Mouse (Mus musculus) cerebellum, postnatal 36 days (tissue): ENCODE measurements at regions not wholly inside any gene's neighbourhood (a gene's known extent, or its start where the extent isn't known, plus 50 kb on each side); places are given as distances from the start of the nearest gene placed in this dataset.
"Not testable (repeated sequence)": the region's sequence is repeated elsewhere in the genome, so short reads cannot be mapped to it uniquely, and the experiment has no call there.

ENCODE experiments used
- DNase-seq, 2 experiments: peaks; one replicate each; pipeline ENCODE4 v3.0.0; 2021 to 2022; ENCODE audit warnings: mixed read lengths in 2 of 2

DNA sequence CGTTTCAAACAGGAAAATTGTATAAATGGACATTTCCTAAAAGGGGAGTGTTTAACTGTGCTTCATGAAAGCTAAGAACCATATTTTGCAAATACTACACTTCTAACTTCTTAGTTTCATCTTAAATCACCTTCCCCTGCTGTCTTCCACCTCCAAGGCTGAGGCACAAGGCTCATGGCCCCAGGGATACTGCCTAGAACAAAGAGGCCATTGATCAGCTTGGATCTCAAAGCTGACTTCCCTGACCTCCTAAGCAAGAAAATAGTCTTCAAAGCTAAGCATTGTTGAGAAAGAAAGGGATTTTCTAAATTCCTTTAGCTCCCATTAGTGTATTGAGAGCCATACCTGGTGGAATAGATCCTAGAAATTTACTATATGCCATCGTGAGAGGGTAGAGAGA, 501.6 kb downstream of the Bnc2 start:
- no peak for DNase-seq

GRCm38 (mm10) chr4:84176457-84176856, 498.6 kb downstream of the Bnc2 start:
- DNase-seq: not testable (repeated sequence)

DNA sequence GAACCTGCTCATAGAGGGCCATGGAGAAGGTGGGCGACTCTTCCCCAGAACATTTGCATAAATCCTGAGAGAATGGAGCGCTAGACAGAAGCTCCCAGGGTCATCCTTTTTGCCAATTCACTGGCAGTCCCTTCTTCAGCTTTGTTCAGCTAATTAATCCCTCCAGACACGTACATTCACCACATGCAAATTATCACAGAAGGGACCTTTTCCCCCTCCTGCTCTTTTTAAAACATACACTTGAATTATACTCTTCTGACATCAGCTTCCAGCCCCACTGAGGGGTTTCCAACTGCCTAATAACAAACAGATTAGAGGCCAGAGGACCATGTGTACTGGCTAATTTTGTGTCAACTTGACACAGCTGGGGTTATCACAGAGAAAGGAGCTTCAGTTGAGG, 497.2 kb downstream of the Bnc2 start:
- no peak for DNase-seq

DNA sequence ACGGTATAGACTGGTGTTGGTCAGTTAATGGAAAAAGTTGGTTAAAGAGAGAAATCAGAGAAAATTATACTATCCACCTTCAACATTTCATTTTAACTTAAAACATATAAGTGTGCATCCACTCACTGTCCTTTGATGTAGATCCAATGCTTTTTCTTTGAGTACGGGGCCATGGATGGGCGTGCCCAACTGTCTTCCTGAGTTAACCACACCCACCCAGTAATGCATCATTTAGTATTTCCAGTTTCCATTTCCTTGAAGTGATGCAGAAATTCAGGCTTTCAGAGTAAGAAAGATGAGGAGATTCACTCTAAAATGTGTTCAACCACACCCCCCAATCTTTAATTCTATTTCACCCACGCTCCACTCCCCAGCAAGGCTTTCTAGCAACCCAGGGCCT, 490.6 kb downstream of the Bnc2 start:
- no peak for DNase-seq

DNA sequence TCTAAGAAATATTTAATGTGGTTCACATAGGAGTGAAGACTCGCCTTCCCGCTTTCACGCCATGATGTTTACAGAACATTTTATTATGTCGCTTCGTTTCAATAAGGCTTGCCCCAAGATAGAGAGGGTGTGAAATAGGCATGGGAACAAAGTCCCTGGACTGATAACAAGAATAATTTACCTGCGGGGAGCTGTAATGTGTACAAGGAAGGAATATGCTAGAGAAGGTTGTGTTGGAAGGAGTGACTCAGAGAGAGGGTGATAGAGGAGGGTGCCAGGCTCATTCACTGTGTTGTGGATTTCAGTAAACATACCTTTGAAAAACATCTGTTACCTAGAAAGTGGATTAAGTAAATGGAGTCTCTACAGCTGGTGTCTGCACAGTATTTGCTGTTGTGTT, 490.2 kb downstream of the Bnc2 start:
- DNase-seq: no peak

DNA sequence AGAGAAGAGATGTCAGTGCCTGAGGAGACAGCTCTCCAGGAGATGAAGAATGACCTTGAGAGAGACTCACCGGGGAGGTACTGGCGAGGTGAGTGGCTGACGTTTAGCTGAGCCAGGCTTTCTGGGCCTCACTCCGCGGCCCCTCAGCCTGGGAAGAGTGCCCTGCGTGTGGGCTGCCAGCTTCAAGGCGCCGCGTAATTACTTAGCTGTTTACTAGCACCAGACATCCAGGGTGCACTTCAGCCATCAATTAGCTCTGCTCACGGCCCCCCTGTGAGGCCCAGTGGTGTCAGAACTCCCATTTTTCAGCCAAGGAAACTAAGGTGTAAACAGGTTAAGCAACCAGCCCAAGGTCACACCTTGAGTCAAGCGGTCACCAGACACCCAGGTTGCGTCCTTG, 485.8 kb downstream of the Bnc2 start:
- DNase-seq: no peak

GRCm38 (mm10) chr4:84191303-84191702, 483.8 kb downstream of the Bnc2 start:
- DNase-seq: no peak

GRCm38 (mm10) chr4:84192301-84192700, 482.8 kb downstream of the Bnc2 start:
- DNase-seq: no peak

DNA sequence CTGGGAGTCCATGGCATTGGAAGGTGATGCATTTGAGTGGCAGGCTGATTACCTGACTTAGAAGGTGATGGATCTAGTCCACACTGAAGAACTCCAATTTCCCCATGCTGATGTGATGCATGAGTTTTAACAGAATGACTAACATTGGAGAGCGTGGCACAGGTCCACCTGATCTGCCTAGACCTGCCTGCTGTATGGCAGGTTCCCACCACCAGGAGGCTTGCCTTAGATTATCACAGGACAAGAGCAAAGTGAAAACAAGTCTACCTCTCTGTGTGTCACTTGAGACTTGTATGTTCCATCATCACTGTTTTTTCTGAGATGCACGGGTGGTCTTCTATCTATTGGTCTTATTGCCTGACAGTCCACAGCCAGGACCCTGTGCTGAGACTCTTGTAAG, 478.3 kb downstream of the Bnc2 start:
- DNase-seq: no peak

DNA sequence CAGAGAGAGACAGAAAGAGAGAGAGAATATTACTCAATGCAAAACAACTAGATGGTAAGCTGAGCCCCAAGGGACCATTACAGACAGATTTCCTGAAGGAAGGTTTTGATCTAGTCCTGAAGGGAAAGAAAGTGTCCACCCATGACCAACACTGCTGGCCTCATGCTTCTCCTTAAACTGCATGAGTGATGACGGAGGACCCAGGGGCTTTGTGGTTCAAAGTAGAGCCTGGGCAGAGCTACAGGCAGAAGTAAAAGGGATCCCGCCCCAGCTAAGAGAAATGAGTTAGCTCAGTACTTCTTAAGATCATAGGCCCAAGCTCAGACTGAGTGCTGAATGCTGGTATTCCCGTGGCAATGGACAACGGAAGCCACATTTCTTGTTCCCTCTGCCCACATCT, 476.9 kb downstream of the Bnc2 start:
- DNase-seq: no peak

DNA sequence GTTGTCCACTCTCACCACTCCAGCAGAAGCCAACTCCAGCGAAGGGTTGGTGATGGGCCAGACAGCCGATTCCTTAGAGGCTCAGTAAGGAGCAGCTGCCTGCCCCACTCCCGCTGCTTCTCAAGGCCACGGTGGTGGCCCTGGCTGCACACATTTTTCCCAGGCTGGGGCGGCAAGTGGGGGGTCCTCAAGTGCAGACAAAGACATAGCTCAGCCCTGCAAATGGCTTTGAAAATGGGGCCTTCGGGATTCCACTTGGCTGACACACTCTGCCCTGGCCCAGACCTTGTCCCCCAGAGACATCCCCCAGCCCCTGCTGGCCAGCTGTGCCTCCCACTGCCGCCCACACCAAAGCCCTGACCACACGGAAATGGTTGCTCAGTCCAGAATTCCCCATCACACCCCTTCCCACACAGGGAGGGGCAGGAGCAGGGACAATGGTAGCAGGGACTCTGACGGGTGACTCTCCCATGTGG, 475.9 kb downstream of the Bnc2 start:
- DNase-seq: no peak

- no peak for DNase-seq
These were observed 474.1 kb downstream of the Bnc2 start for GRCm38 (mm10) chr4:84201001-84201400.

DNA sequence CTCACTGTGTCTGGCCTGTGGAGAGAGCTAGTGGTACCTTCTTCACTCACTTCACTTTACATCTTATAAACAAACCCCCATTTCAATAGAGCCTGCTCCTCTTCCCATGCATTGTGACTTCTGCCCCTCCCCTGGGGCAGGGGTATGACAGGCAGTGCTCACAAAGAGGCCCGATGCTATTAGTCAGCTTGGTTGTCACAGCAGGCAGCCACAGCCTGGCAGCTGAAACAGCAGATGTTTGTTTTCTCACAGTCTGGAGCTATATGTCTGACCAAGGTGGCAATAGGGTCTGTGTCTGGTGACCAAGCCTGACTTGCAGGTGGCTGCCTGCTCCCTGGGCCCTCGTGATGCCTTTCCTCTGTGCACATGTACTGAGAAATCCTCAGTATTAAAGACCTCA, 472.8 kb downstream of the Bnc2 start:
- DNase-seq: no peak

DNA sequence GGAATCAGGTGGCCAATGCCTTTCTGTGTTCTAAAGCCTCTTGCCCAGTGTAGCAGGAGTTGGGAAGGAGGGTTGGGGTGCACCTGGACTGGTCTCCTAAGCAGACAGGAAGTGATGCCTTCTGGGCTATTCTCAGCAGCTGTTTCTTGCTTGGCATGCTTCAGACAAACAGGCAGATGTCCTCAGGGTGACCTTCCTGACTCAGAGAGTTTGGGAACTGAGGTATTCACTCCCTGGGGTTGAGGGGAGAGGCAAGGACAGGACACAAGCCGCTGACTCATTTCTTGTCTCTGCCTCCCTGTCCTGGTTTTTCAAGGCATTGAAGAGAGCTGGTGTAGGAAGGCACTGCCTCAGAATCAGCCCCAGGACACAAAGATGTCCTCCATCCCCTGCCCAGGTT, 471.4 kb downstream of the Bnc2 start:
- DNase-seq: no peak

GRCm38 (mm10) chr4:84204777-84205176, 470.3 kb downstream of the Bnc2 start:
- no peak for DNase-seq

- no peak for DNase-seq
These were observed 466.9 kb downstream of the Bnc2 start for GRCm38 (mm10) chr4:84208175-84208574.

DNA sequence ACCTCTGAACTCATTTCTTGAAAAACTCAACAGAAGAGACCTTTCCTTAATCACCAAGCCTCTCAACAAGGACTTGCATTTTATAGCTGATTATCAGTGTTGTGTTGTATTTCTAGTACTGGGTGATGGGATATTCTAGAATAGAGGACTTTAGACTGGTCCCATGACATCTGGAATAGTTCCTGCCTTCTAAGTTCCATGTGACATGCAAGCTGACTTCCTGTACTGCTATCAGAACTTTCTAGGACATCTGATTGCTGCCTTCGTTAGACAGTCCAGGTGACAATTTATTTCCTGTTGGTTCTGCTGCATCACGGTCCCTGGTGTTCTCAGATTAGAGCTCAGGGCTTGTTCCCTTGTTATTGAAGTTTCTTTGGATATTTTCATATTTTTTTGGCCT, 465.5 kb downstream of the Bnc2 start:
- no peak for DNase-seq

DNA sequence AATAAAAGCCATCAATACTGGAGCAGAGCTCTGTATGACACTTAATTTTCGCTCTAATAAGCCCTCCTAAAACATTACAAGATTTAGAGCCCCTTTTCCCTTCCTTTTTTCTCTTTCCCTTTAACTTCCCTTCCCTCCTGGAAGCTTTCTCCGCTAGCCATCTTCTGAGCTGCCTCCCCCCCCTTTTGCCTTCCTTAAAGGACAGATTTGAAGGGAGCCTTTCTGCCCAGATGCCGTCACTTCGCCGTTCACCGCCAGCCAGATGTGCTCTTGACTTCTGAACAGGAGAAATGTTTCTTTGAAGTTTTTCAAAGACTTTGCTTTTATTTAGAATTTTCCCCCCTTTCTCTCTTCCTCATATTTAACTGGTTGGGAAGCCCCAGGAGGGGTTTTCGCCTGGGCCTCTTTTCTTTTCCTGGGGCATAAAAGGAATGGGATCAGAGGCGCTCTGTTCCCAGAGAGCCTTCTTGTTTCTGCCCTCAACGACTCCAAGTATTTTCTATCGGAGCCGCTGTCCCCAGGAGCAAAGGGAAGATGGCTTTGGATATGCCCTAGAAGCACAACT, 463.7 kb downstream of the Bnc2 start:
- no peak for DNase-seq

DNA sequence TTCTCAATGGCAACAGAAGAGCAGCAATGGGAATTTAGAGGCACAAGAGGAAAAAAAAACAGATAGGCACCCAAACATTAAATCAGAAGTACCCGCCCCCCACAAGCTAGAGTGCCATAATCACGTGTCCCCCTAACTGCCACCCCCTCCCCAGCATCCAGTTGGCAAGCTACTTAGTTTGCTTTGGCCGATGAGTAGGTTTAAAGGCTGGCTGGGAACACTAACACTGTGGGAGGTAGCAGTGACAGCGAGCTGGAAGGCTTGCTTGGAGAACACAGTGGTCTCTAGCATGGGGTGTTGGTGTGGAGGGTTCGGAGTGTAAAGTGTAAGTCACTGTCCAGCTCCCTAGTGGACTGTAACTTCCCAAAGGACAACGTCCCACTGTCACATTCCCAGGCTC, 463.1 kb downstream of the Bnc2 start:
- DNase-seq: no peak

DNA sequence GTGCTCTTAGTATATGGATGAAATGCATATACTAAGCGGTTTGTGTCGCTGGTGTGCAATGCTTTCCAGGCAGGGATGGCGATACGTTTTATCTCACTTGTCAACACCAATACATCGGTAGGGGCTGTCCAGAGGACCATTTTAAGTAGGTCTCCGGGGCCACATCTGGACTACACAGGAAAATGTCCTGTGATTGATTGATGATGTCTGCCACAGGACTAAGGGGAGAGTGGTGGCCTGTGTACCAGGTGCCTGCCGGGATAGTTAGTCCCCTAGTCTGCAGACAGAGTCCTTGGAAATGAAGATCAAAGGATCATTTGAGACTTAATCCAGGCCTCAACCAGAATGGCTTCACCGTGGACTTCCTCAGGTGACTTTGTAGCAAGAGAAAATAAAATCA, 460.6 kb downstream of the Bnc2 start:
- DNase-seq: no peak

DNA sequence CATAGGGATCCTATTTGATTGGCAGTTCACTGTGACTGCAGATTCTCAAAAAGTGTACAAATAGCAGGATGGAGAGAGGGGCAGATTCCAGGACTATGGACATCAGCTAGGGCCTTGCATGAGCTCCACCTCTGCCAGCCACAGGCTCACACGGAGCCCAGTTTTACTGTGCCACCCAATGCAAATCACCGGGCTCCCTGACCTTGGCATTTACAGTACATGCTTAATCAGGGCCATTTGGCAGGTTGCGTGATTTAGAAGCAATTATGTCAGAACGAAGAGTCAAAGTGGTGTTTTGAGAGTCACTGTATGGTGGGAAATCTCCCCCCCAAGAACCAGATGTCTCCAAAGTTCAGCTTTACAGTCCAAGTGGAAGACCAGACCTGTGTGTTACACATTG, 456.1 kb downstream of the Bnc2 start:
- DNase-seq: no peak

- DNase-seq: no peak
These were observed 452.9 kb downstream of the Bnc2 start for GRCm38 (mm10) chr4:84222057-84222717.

- no peak for DNase-seq
These were observed 452.2 kb downstream of the Bnc2 start for GRCm38 (mm10) chr4:84222805-84223335.

DNA sequence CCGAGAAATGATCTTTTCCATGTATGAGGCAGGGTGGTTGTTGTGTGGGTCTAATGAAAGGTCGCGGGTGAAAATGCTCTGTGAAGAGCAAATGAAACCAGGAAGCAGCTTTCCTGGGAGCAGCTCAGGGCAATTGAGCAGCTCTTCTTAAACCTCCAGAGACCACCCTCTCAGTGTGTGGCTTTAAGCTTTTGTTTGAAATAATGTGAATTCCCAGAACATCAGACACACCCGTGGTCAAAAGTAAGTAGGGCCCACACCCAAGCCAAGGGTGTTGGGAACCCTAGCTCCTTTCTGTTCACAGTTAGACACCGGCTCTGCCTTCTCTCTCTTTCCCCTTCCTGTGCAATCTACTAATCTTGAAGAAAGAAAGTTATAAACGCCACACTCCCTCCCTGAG, 450.5 kb downstream of the Bnc2 start:
- DNase-seq: no peak
